19 mouse cellular contexts compared by ENCODE assay signal in genomic region chr2:76962045-76962432, GRCm38 (mm10). TPM values are rescaled to one million over a fixed set of nuclear protein-coding genes. Genes with fewer than 3 reads are reported as not detected.
A peak's percentile ranks its signal among the peaks of the same experiment; 100 is the strongest.
DNase-seq lines count a peak whose midpoint lies in the region; ATAC-seq and TF ChIP-seq lines count a peak whose summit lies in the region.
"Had no signal": no experiment of that assay in that cellular context is flagged by ENCODE, and none has a peak within 500 bp of the region (broad histone marks: within the 10 kb centered on the region; RNA-seq: fewer than 3 reads in every experiment).

No protein-coding gene starts in this region.

- no peak for TF ChIP-seq POLR2A in heart, adult 2 months (IDR thresholded peaks at IDR 0.05; ENCODE audit: insufficient read depth, low read depth, low read length)

- H3K27me3 ChIP-seq in heart, adult 2 months (ENCODE audit: control insufficient read depth, insufficient read depth, low read length) = no peaks in the 10 kb centered on the region
- no peaks in the 10 kb centered on the region for H3K27me3 ChIP-seq in midbrain, embryonic 12.5 days
- no peaks in the 10 kb centered on the region for H3K27me3 ChIP-seq in midbrain, postnatal 0 days (ENCODE audit: insufficient read depth, low read length)
- no peaks in the 10 kb centered on the region for H3K27me3 ChIP-seq in lung, embryonic 16.5 days (ENCODE audit: control insufficient read depth, insufficient read depth, low read depth, low read length)
- H3K27me3 ChIP-seq: embryonic facial prominence, embryonic 13.5 days; forebrain, embryonic 12.5 days; heart, embryonic 15.5 days had no signal

- intact Hi-C loops in heart, adult 2 months (cut with DNase I) = no loop called here
- intact Hi-C loops in heart, postnatal 14 days (cut with DNase I) = no loop called here

- no peak for DNase-seq in heart, adult 2 months
- DNase-seq in heart, postnatal 14 days = no peak
- no peak for DNase-seq in midbrain, postnatal 0 days (ENCODE audit: low spot score)
- DNase-seq in lung, postnatal 36 days = peak; percentile 65
- DNase-seq in adrenal gland, postnatal 36 days = no peak
- DNase-seq: adrenal gland, postnatal 10 days; cerebellum, adult 18-20 months; cerebellum, adult 9-11 months; cerebellum, postnatal 36 days; heart, adult 18-20 months had no signal

- no peak overlapping the region for H3K9ac ChIP-seq in heart, adult 2 months (ENCODE audit: low read depth, low read length)
- H3K9ac ChIP-seq in midbrain, embryonic 12.5 days (replicated peaks) = no peak overlapping the region
- no peak overlapping the region for H3K9ac ChIP-seq in midbrain, postnatal 0 days (replicated peaks; ENCODE audit: low read length, poor library complexity, severe bottlenecking)
- no peak overlapping the region for H3K9ac ChIP-seq in lung, embryonic 16.5 days (ENCODE audit: low read length)
- H3K9ac ChIP-seq: embryonic facial prominence, embryonic 13.5 days; forebrain, embryonic 12.5 days; heart, embryonic 15.5 days; hindbrain, embryonic 14.5 days had no signal

- H3K27ac ChIP-seq in heart, adult 2 months = no peak overlapping the region
- H3K27ac ChIP-seq in midbrain, embryonic 12.5 days (replicated peaks) = peak overlapping the region; percentile 32; the same call in 1 of the 2 replicates
- H3K27ac ChIP-seq in midbrain, postnatal 0 days (ENCODE audit: low read depth, low read length) = no peak overlapping the region
- H3K27ac ChIP-seq in lung, embryonic 16.5 days (ENCODE audit: low read length) = no peak overlapping the region
- H3K27ac ChIP-seq: embryonic facial prominence, embryonic 13.5 days; forebrain, embryonic 12.5 days; heart, embryonic 15.5 days; hindbrain, embryonic 10.5 days; hindbrain, embryonic 14.5 days had no signal

- H3K79me2 ChIP-seq in heart, adult 2 months (replicated peaks; ENCODE audit: control insufficient read depth, insufficient read depth, low read length) = no peaks in the 10 kb centered on the region

- no peak overlapping the region for H3K4me3 ChIP-seq in heart, adult 2 months
- H3K4me3 ChIP-seq in midbrain, embryonic 12.5 days = no peak overlapping the region
- H3K4me3 ChIP-seq in midbrain, postnatal 0 days (ENCODE audit: low read depth, low read length) = no peak overlapping the region
- no peak overlapping the region for H3K4me3 ChIP-seq in lung, embryonic 16.5 days (ENCODE audit: low read length)
- H3K4me3 ChIP-seq: embryonic facial prominence, embryonic 13.5 days; forebrain, embryonic 12.5 days; heart, embryonic 15.5 days; hindbrain, embryonic 10.5 days had no signal

- no peak for ATAC-seq in midbrain, embryonic 12.5 days (ENCODE audit: low FRiP score, low read depth)
- no peak for ATAC-seq in midbrain, postnatal 0 days (ENCODE audit: low FRiP score)
- ATAC-seq in lung, embryonic 16.5 days (ENCODE audit: low read depth) = no peak
- ATAC-seq: forebrain, embryonic 16.5 days had no signal

- no peaks in the 10 kb centered on the region for H3K9me3 ChIP-seq in midbrain, embryonic 12.5 days
- no peaks in the 10 kb centered on the region for H3K9me3 ChIP-seq in midbrain, postnatal 0 days (ENCODE audit: low read length)
- H3K9me3 ChIP-seq in lung, embryonic 16.5 days (ENCODE audit: control insufficient read depth, low read length) = no peaks in the 10 kb centered on the region
- H3K9me3 ChIP-seq: embryonic facial prominence, embryonic 13.5 days; forebrain, embryonic 12.5 days; heart, embryonic 15.5 days; hindbrain, embryonic 10.5 days had no signal

- 0 out of 2 replicates have a peak, but pooled peaks have one; percentile 10 for TF ChIP-seq EP300 in heart, adult 2 months (IDR thresholded peaks at IDR 0.05; ENCODE audit: insufficient read depth, low read depth, low read length)

- H3K36me3 ChIP-seq in heart, adult 2 months (ENCODE audit: control insufficient read depth, insufficient read depth, low read length) = peaks cover 24% of the 10 kb centered on the region
- no peaks in the 10 kb centered on the region for H3K36me3 ChIP-seq in midbrain, embryonic 12.5 days
- H3K36me3 ChIP-seq in midbrain, postnatal 0 days (ENCODE audit: insufficient read depth, low read length) = no peaks in the 10 kb centered on the region
- H3K36me3 ChIP-seq in lung, embryonic 16.5 days (ENCODE audit: control insufficient read depth, insufficient read depth, low read length) = no peaks in the 10 kb centered on the region
- H3K36me3 ChIP-seq: embryonic facial prominence, embryonic 13.5 days; forebrain, embryonic 12.5 days; hindbrain, embryonic 10.5 days had no signal

- H3K4me1 ChIP-seq in heart, adult 2 months (ENCODE audit: control insufficient read depth, insufficient read depth, low read length) = no peaks in the 10 kb centered on the region
- no peaks in the 10 kb centered on the region for H3K4me1 ChIP-seq in midbrain, embryonic 12.5 days
- H3K4me1 ChIP-seq in midbrain, postnatal 0 days (ENCODE audit: insufficient read depth, low read length) = no peaks in the 10 kb centered on the region
- no peaks in the 10 kb centered on the region for H3K4me1 ChIP-seq in lung, embryonic 16.5 days (replicated peaks; ENCODE audit: control insufficient read depth, insufficient read depth, low read length)
- H3K4me1 ChIP-seq: embryonic facial prominence, embryonic 13.5 days; forebrain, embryonic 12.5 days; heart, embryonic 15.5 days; hindbrain, embryonic 10.5 days had no signal

- H3K4me2 ChIP-seq in midbrain, embryonic 12.5 days (replicated peaks) = no peak overlapping the region
- no peak overlapping the region for H3K4me2 ChIP-seq in midbrain, postnatal 0 days (ENCODE audit: low read depth, low read length, poor library complexity, severe bottlenecking)
- H3K4me2 ChIP-seq in lung, embryonic 16.5 days (ENCODE audit: low read depth, low read length) = 0 out of 2 replicates have a peak overlapping the region, but pooled peaks have one; percentile 8
- H3K4me2 ChIP-seq: embryonic facial prominence, embryonic 13.5 days; forebrain, embryonic 12.5 days; heart, embryonic 11.5 days; heart, embryonic 15.5 days; hindbrain, embryonic 14.5 days had no signal

- TF ChIP-seq CTCF in heart, adult 2 months (IDR thresholded peaks at IDR 0.05) = no peak
- no peak for TF ChIP-seq CTCF in midbrain, postnatal 0 days (IDR thresholded peaks at IDR 0.05)

- WGBS in heart, adult 2 months = 67% methylated on average over 6 of the region's 6 CpGs
- 72% methylated on average over 6 of the region's 6 CpGs for WGBS in midbrain, embryonic 12.5 days
- 51% methylated on average over 6 of the region's 6 CpGs for WGBS in midbrain, postnatal 0 days
- WGBS in lung, embryonic 16.5 days = 56% methylated on average over 6 of the region's 6 CpGs

RNA-seq across cellular contexts. Expression of gene Ttn, which starts 20.3 kb away (rescaled TPM):
- total RNA-seq in heart, adult 2 months (2021) = 1,000 to 10,000 TPM; 2,567 to 3,090 TPM
- polyA plus RNA-seq in heart, adult 2 months (2012; rRNA removed) = 88.4 and 181 TPM in 2 replicates
- 1,000 to 10,000 TPM; 2,535 to 2,618 TPM for total RNA-seq in heart, postnatal 14 days (2021)
- polyA plus RNA-seq in midbrain, embryonic 12.5 days (2016; fragmentation: Nextera tagmentation; extraction: Ambion mirVana) = 0.45 and 0.52 TPM in 2 replicates
- total RNA-seq in midbrain, postnatal 0 days (2014; rRNA removed) = 0.47 and 0.99 TPM in 2 replicates
- 0.41 and 0.54 TPM in 2 replicates for polyA plus RNA-seq in midbrain, postnatal 0 days (2015; fragmentation: Nextera tagmentation; extraction: Ambion mirVana)
- 23.1 and 24.2 TPM in 2 replicates for polyA plus RNA-seq in lung, embryonic 16.5 days (2015; fragmentation: Nextera tagmentation; extraction: Ambion mirVana)
- 1 to 10 TPM in 1 of 2 experiments, under 1 TPM in 1; 0.10 to 1.1 TPM for total RNA-seq in adrenal gland, postnatal 36 days (2021)

Comparison
In these comparisons a context has a peak if more than half of its experiments do, and no peak if none do; other contexts are left out.
1. RNA of gene Ttn, which starts 20.3 kb away (total RNA-seq): 2,567 to 3,090 TPM in heart, adult 2 months and 2,535 to 2,618 TPM in heart, postnatal 14 days; 0.10 to 1.1 TPM in adrenal gland, postnatal 36 days and 0.47 to 0.99 TPM in midbrain, postnatal 0 days; every median in the first group is over 1,000 times any median in the second.